ENCODE assay signal across 8 mouse cellular contexts in genomic region chrX:155622527-155622926, GRCm38 (mm10). TPM values are rescaled to one million over a fixed set of nuclear protein-coding genes. Genes with fewer than 3 reads are reported as not detected.
DNase-seq lines count a peak whose midpoint lies in the region; ATAC-seq lines count a peak whose summit lies in the region.

No protein-coding gene starts in this region.

- H3K4me3 ChIP-seq in hindbrain, embryonic 16.5 days (ENCODE audit: low read length): peak overlapping the region; percentile 43
- H3K4me3 ChIP-seq in midbrain, embryonic 14.5 days (replicated peaks; ENCODE audit: low read depth, low read length): peak overlapping the region; percentile 50

- no peaks in the 10 kb centered on the region for H3K27me3 ChIP-seq in hindbrain, embryonic 16.5 days (replicated peaks; ENCODE audit: control insufficient read depth, insufficient read depth, low read length)
- no peaks in the 10 kb centered on the region for H3K27me3 ChIP-seq in midbrain, embryonic 14.5 days (ENCODE audit: control insufficient read depth, insufficient read depth, low read length)

- H3K9ac ChIP-seq in hindbrain, embryonic 16.5 days (ENCODE audit: low read depth, low read length): peak overlapping the region; percentile 71
- H3K9ac ChIP-seq in midbrain, embryonic 14.5 days (replicated peaks; ENCODE audit: low read length): peak overlapping the region; percentile 44

- no peaks in the 10 kb centered on the region for H3K9me3 ChIP-seq in hindbrain, embryonic 16.5 days (ENCODE audit: control insufficient read depth, low read length)
- H3K9me3 ChIP-seq in midbrain, embryonic 14.5 days (ENCODE audit: control insufficient read depth, low read length): no peaks in the 10 kb centered on the region

- peak overlapping the region; percentile 82 for H3K27ac ChIP-seq in hindbrain, embryonic 16.5 days (ENCODE audit: low read depth, low read length)
- H3K27ac ChIP-seq in midbrain, embryonic 14.5 days (replicated peaks; ENCODE audit: low read depth, low read length): peak overlapping the region; percentile 76

- peak; percentile 13 for ATAC-seq in hindbrain, embryonic 16.5 days
- 0 out of 2 replicates have a peak, but pooled peaks have one; percentile 0 for ATAC-seq in midbrain, embryonic 14.5 days (ENCODE audit: low FRiP score, low TSS enrichment)

- H3K4me1 ChIP-seq in hindbrain, embryonic 16.5 days (ENCODE audit: control insufficient read depth, insufficient read depth, low read depth, low read length): no peaks in the 10 kb centered on the region
- no peaks in the 10 kb centered on the region for H3K4me1 ChIP-seq in midbrain, embryonic 14.5 days (ENCODE audit: control insufficient read depth, insufficient read depth, low read length)

- peak; percentile 1 for DNase-seq in gastrocnemius, postnatal 10 days
- DNase-seq in gastrocnemius, adult 8-10 months (ENCODE audit: low spot score in 2 of 2): no peak
- peak; percentile 40 for DNase-seq in retina, postnatal 1 day
- DNase-seq in retina, embryonic 14.5 days (ENCODE audit: low spot score): no peak
- DNase-seq in midbrain, embryonic 14.5 days: peak; percentile 21
- no peak for DNase-seq in urinary bladder, postnatal 36 days (ENCODE audit: low spot score in 2 of 2)
- no peak for DNase-seq in ovary, postnatal 10 days (ENCODE audit: low spot score)

- H3K36me3 ChIP-seq in hindbrain, embryonic 16.5 days (ENCODE audit: control insufficient read depth, insufficient read depth, low read length): no peaks in the 10 kb centered on the region
- H3K36me3 ChIP-seq in midbrain, embryonic 14.5 days (ENCODE audit: control insufficient read depth, insufficient read depth, low read length): no peaks in the 10 kb centered on the region

- H3K4me2 ChIP-seq in hindbrain, embryonic 16.5 days (ENCODE audit: low read length): peak overlapping the region; percentile 70
- H3K4me2 ChIP-seq in midbrain, embryonic 14.5 days (ENCODE audit: low read length): peak overlapping the region; percentile 65

- 14% methylated on average over 19 of the region's 24 CpGs for WGBS in hindbrain, embryonic 16.5 days
- WGBS in midbrain, embryonic 14.5 days: 18% methylated on average over 24 of the region's 24 CpGs

RNA-seq across cellular contexts. Expression of gene Ptchd1, which starts 1.1 kb away (rescaled TPM):
- under 1 TPM; 0.21 to 0.75 TPM for total RNA-seq in gastrocnemius, postnatal 10 days (2021)
- total RNA-seq in gastrocnemius, adult 8-10 months (2022): under 1 TPM in 2 of 4 experiments, not detected in 2; 0.17 to 0.78 TPM
- polyA plus RNA-seq in hindbrain, embryonic 16.5 days (2015; fragmentation: Nextera tagmentation; extraction: Ambion mirVana): 12.6 and 13.9 TPM in 2 replicates
- 15.7 and 17.6 TPM in 2 replicates for polyA plus RNA-seq in midbrain, embryonic 14.5 days (2014; fragmentation: Nextera tagmentation; extraction: Ambion mirVana)

RNA-seq across cellular contexts. Expression of gene Gm15155, which starts 2.0 kb away (rescaled TPM):
- total RNA-seq in gastrocnemius, postnatal 10 days (2021): not detected
- not detected for total RNA-seq in gastrocnemius, adult 8-10 months (2022)
- 0.58 and 0.94 TPM in 2 replicates for polyA plus RNA-seq in hindbrain, embryonic 16.5 days (2015; fragmentation: Nextera tagmentation; extraction: Ambion mirVana)
- 0.22 and 0.57 TPM in 2 replicates for polyA plus RNA-seq in midbrain, embryonic 14.5 days (2014; fragmentation: Nextera tagmentation; extraction: Ambion mirVana)

Comparison
In these comparisons a context has a peak if more than half of its experiments do, and no peak if none do; other contexts are left out.
1. DNase-seq: peak in gastrocnemius, postnatal 10 days (single experiment), retina, postnatal 1 day (single experiment) and midbrain, embryonic 14.5 days (single experiment); none in gastrocnemius, adult 8-10 months (0 of 2), retina, embryonic 14.5 days (single experiment), urinary bladder, postnatal 36 days (0 of 2) and ovary, postnatal 10 days (single experiment).